Mouse (Mus musculus) erythroblast, embryonic 14.5 days (primary cell): ENCODE measurements at regions not wholly inside any gene's neighbourhood (a gene's known extent, or its start where the extent isn't known, plus 50 kb on each side); places are given as distances from the start of the nearest gene placed in this dataset.

Experiments used
- GATA1 ChIP-seq: IDR thresholded peaks from 2 replicates; pipeline ENCODE4 v1.6.1; 2012; ENCODE audit warnings: low read length, inconsistent platforms, mixed read lengths
- TAL1 ChIP-seq: IDR thresholded peaks from 3 replicates; pipeline ENCODE4 v1.6.1; 2012; ENCODE audit warnings: low read length, inconsistent platforms, mixed read lengths

- no peak for TF ChIP-seq GATA1
- no peak for TF ChIP-seq TAL1
Observed at GRCm38 (mm10) chr10:17368636-17369035, 354.4 kb upstream of the Cited2 start.
